Mouse (Mus musculus): ENCODE data around the gene Hemk1. TPM values are rescaled to one million over a fixed set of nuclear protein-coding genes. Genes with fewer than 3 reads are reported as not detected.

Hemk1 gene
- total and polyA plus RNA-seq, 3 experiments: 11.9 to 20.5 (median 12.1) TPM

DNA sequence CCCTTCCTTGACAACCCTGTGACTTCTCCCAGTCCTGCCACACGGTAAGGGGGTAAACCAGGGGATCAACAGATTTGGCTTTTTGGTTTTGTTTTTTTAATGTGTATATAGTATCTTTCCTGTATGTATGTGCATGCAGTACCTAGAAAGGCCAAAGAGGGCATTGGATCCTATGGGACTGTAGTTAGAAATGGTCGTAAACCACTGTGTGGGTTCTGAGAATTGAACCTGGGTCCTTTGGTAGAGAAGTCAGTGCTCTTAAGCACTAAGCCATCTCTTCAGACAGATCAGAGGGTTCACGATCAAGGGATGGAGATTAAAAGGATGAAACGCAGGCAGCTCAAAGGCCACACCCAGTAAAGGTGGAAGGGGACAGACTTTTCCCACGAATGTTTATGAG, 3.1 kb downstream of the Hemk1 start:
- Histone ChIP-seq H3K9ac (ENCODE audit: insufficient read depth, low read depth) (no peak overlapping the region), H3K9me3 (replicated peaks; ENCODE audit: low read length) (no peaks in the 10 kb centered on the region), H3K4me1 (ENCODE audit: control insufficient read depth in 1 of 2, insufficient read depth in 2 of 2) (peaks cover 22 to 64% of the 10 kb centered on the region in 2 experiments), H3K27me3 (replicated peaks) (no peaks in the 10 kb centered on the region), H3K36me3 (replicated peaks in 1 of 2; ENCODE audit: control insufficient read depth in 1 of 2, insufficient read depth in 1 of 2, low read length in 1 of 2) (peaks cover 7 to 59% of the 10 kb centered on the region in 2 experiments), H3K27ac (ENCODE audit: insufficient read depth, low read depth) (no peak overlapping the region), H3K79me2 (replicated peaks; ENCODE audit: control insufficient read depth, extremely low read depth, insufficient read depth, poor library complexity, severe bottlenecking) (no peaks in the 10 kb centered on the region), H3K4me3 (replicated peaks in 1 of 3; ENCODE audit: low read depth in 2 of 3, low read length in 2 of 3, poor library complexity in 1 of 3) (no peak overlapping the region), H3K4me2 (ENCODE audit: insufficient read depth, low read depth, poor library complexity, severe bottlenecking) (no peak overlapping the region)
- dilution Hi-C loops (cut with MboI; ENCODE audit: extremely low pct_ligation_motif_present, extremely low pct_unique_long_range_greater_than_20kb, low sequenced_read_pairs): no loop called here
- TF ChIP-seq ETS1 (conservative IDR thresholded peaks at IDR 0.05; ENCODE audit: low read depth, low read length) (no peak), ZMIZ1 (IDR thresholded peaks at IDR 0.05; ENCODE audit: low read depth, low read length) (no peak), ELF1 (IDR thresholded peaks at IDR 0.05; ENCODE audit: low read depth, low read length) (no peak), CTCF (conservative IDR thresholded peaks at IDR 0.05 in 1 of 2, IDR thresholded peaks at IDR 0.05 in 1 of 2; ENCODE audit: low read depth in 2 of 2, low read length in 2 of 2) (no peak), JUND (conservative IDR thresholded peaks at IDR 0.05; ENCODE audit: low read depth, low read length) (no peak), MXI1 (IDR thresholded peaks at IDR 0.05; ENCODE audit: low read depth, low read length) (no peak), UBTF (IDR thresholded peaks at IDR 0.05; ENCODE audit: low read depth, low read length) (no peak), USF2 (conservative IDR thresholded peaks at IDR 0.05; ENCODE audit: low read depth, low read length) (no peak), MYC (IDR thresholded peaks at IDR 0.05; ENCODE audit: low read depth, low read length) (no peak), NRF1 (IDR thresholded peaks at IDR 0.05; ENCODE audit: low read depth, low read length) (no peak), CHD2 (IDR thresholded peaks at IDR 0.05; ENCODE audit: low read length) (no peak), HCFC1 (IDR thresholded peaks at IDR 0.05; ENCODE audit: low read depth, low read length) (no peak), KAT2A (IDR thresholded peaks at IDR 0.05; ENCODE audit: insufficient replicate concordance, low read length) (no peak), IRF4 (IDR thresholded peaks at IDR 0.05; ENCODE audit: low read depth, low read length) (no peak), CHD1 (IDR thresholded peaks at IDR 0.05; ENCODE audit: low read depth, low read length) (no peak), ZKSCAN1 (IDR thresholded peaks at IDR 0.05; ENCODE audit: borderline replicate concordance, low read depth, low read length) (no peak), EP300 (IDR thresholded peaks at IDR 0.05; ENCODE audit: low read length) (no peak), MAZ (IDR thresholded peaks at IDR 0.05; ENCODE audit: low read depth, low read length) (no peak)
- in situ Hi-C loops (cut with MboI; ENCODE audit: low pct_ligation_motif_present, low pct_unique_long_range_greater_than_20kb, low sequenced_read_pairs): loop anchor here (5.0 kb wide), 1 partner anchor 38 kb away; the partner anchor contains the start of gene Cish
- DNase-seq (ENCODE audit: extremely low read depth): no peak

DNA sequence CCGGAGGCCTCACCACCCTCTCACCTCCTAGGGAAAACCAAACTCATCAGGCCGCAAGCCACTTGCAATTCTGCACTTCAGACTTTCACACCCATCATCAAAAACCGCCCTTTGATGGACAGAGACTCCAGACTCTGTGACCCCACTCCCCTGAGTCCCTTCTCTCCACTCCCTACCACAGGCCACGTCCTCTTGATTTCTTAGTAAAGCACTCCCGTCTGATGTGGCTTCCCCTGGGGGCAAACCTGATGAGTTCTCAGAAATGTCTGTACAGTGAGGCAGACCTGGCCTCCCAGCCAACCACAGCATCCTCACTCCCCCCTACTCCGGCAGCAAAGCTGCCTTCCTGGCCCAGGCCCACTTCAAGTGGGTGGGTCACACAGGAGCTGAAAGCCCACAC, 3.8 kb downstream of the Hemk1 start:
- Histone ChIP-seq H3K4me3 (replicated peaks in 1 of 3; ENCODE audit: low read depth in 2 of 3, low read length in 2 of 3, poor library complexity in 1 of 3) (no peak overlapping the region), H3K9me3 (replicated peaks; ENCODE audit: low read length) (no peaks in the 10 kb centered on the region), H3K27me3 (replicated peaks) (no peaks in the 10 kb centered on the region), H3K9ac (ENCODE audit: insufficient read depth, low read depth) (no peak overlapping the region), H3K4me1 (ENCODE audit: control insufficient read depth in 1 of 2, insufficient read depth in 2 of 2) (peaks cover 22 to 57% of the 10 kb centered on the region in 2 experiments), H3K79me2 (replicated peaks; ENCODE audit: control insufficient read depth, extremely low read depth, insufficient read depth, poor library complexity, severe bottlenecking) (no peaks in the 10 kb centered on the region), H3K27ac (ENCODE audit: insufficient read depth, low read depth) (no peak overlapping the region), H3K36me3 (replicated peaks in 1 of 2; ENCODE audit: control insufficient read depth in 1 of 2, insufficient read depth in 1 of 2, low read length in 1 of 2) (peaks cover 7 to 66% of the 10 kb centered on the region in 2 experiments), H3K4me2 (ENCODE audit: insufficient read depth, low read depth, poor library complexity, severe bottlenecking) (no peak overlapping the region)
- no peak for TF ChIP-seq EP300 (IDR thresholded peaks at IDR 0.05; ENCODE audit: low read length)
- no peak for TF ChIP-seq HCFC1 (IDR thresholded peaks at IDR 0.05; ENCODE audit: low read depth, low read length)
- no peak for TF ChIP-seq NRF1 (IDR thresholded peaks at IDR 0.05; ENCODE audit: low read depth, low read length)
- no peak for TF ChIP-seq NELFE (IDR thresholded peaks at IDR 0.05; ENCODE audit: low read depth, low read length)
- no peak for TF ChIP-seq JUND (conservative IDR thresholded peaks at IDR 0.05; ENCODE audit: low read depth, low read length)
- TF ChIP-seq USF2 (conservative IDR thresholded peaks at IDR 0.05; ENCODE audit: low read depth, low read length): no peak
- TF ChIP-seq TCF12 (IDR thresholded peaks at IDR 0.05; ENCODE audit: low read depth, low read length): no peak
- TF ChIP-seq ETS1 (conservative IDR thresholded peaks at IDR 0.05; ENCODE audit: low read depth, low read length): no peak
- TF ChIP-seq KAT2A (IDR thresholded peaks at IDR 0.05; ENCODE audit: insufficient replicate concordance, low read length): no peak
- no peak for TF ChIP-seq MYC (IDR thresholded peaks at IDR 0.05; ENCODE audit: low read depth, low read length)
- no peak for TF ChIP-seq JUN (IDR thresholded peaks at IDR 0.05; ENCODE audit: insufficient read depth, low read depth, low read length)
- dilution Hi-C loops (cut with MboI; ENCODE audit: extremely low pct_ligation_motif_present, extremely low pct_unique_long_range_greater_than_20kb, low sequenced_read_pairs) (no loop called here), in situ Hi-C loops (cut with MboI; ENCODE audit: low pct_ligation_motif_present, low pct_unique_long_range_greater_than_20kb, low sequenced_read_pairs) (no loop called here)
- no peak for DNase-seq (ENCODE audit: extremely low read depth)
